Mouse (Mus musculus) inflammation-experienced regulatory T-cells, adult 6 months (primary cell): Measurements from ENCODE around the gene Acad9. TPM values are rescaled to one million over a fixed set of nuclear protein-coding genes. Genes with fewer than 3 reads are reported as not detected.
"Not testable (repeated sequence)": the region's sequence is repeated elsewhere in the genome, so short reads cannot be mapped to it uniquely, and the experiment has no call there.

Source experiments
- ATAC-seq: one replicate; pipeline ENCODE4 v1.8.0; 2017
- polyA plus RNA-seq, 3 experiments: library from polyadenylated mRNA; unstranded; fragments of 100-300 nt; shearing (Covaris generic); gene quantifications; one replicate each; pipeline ENCODE4 v1.2.1; 2017

The Acad9 gene
- polyA plus RNA-seq, 3 experiments from 2014 or later = 32.9 to 46.9 (median 43.7) TPM

- no peak for ATAC-seq
These were observed 29.6 kb downstream of the Acad9 start for GRCm38 (mm10) chr3:36095371-36095770.

- no peak for ATAC-seq
These were observed 50.3 kb downstream of the Acad9 start for GRCm38 (mm10) chr3:36116076-36116475.

- no peak for ATAC-seq
These were observed 54.1 kb downstream of the Acad9 start for GRCm38 (mm10) chr3:36119684-36120548.

GRCm38 (mm10) chr3:36126176-36126575, 60.4 kb downstream of the Acad9 start:
- not testable (repeated sequence) for ATAC-seq

GRCm38 (mm10) chr3:36136152-36136551, 70.4 kb downstream of the Acad9 start:
- ATAC-seq = no peak

- ATAC-seq = peak; percentile 46
These were observed 71.8 kb downstream of the Acad9 start for GRCm38 (mm10) chr3:36137560-36137959.

- ATAC-seq = no peak
These were observed 72.4 kb downstream of the Acad9 start for GRCm38 (mm10) chr3:36138171-36138660.

GRCm38 (mm10) chr3:36138996-36139395, 73.2 kb downstream of the Acad9 start:
- no peak for ATAC-seq

Other genes with a start within 250 kb of the Acad9 start
- gene Dcun1d1, start 128.5 kb upstream of the Acad9 start, polyA plus RNA-seq = 100 to 1,000 TPM; 111 to 129 (median 126) TPM
- 10 to 100 TPM; 12.7 to 30.6 (median 25.1) TPM for gene Mccc1, start 65.3 kb upstream of the Acad9 start, polyA plus RNA-seq
- gene Ccdc144b, start 12.4 kb upstream of the Acad9 start, polyA plus RNA-seq = not detected
- gene D3Ertd254e, start 85.0 kb downstream of the Acad9 start, polyA plus RNA-seq = 1 to 10 TPM; 3.8 to 8.9 (median 7.2) TPM
- not detected for gene Qrfpr, start 156.3 kb downstream of the Acad9 start, polyA plus RNA-seq